Mouse (Mus musculus) 3T3-L1 (cell line): Measurements from ENCODE around the gene Car4.

Experiments
- DNase-seq: peaks from one replicate; pipeline ENCODE4 v3.0.0-alpha.2; 2015; ENCODE audit warnings: low read depth, low spot score

The Car4 gene

GRCm38 (mm10) chr11:85003566-85003965 lies 46.0 kb downstream of the Car4 start:
- DNase-seq, result no peak

GRCm38 (mm10) chr11:85013121-85013520 lies 55.5 kb downstream of the Car4 start:
- DNase-seq, result peak; percentile 48
